Mouse (Mus musculus) lung, postnatal 14 days (tissue): ENCODE results near the gene Arpc2.
A peak's percentile ranks its signal among the peaks of the same experiment; 100 is the strongest.

Experiments
- DNase-seq: peaks from one replicate; pipeline ENCODE4 v3.0.0; 2021

Arpc2 gene

DNA sequence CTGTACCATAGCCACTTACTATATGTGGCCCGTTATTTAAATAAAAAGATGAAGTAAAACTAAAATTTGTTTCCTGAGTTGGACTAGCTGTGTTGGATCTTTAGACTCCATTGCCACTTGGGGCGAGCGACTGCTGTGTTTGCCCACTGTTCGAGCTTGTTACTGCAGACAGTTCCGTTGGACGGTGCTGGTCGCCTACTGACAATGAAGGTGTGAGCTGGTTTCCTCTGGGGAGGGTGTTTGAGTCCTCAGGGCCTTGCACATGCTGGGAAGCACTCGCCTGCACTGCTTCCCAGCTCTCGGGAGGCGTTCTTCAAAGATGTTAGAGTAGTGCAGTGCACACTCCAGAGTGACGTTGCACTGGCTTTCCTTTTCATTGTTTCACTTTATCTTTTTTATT lies 3.7 kb downstream of the Arpc2 start:
- no peak for DNase-seq

DNA sequence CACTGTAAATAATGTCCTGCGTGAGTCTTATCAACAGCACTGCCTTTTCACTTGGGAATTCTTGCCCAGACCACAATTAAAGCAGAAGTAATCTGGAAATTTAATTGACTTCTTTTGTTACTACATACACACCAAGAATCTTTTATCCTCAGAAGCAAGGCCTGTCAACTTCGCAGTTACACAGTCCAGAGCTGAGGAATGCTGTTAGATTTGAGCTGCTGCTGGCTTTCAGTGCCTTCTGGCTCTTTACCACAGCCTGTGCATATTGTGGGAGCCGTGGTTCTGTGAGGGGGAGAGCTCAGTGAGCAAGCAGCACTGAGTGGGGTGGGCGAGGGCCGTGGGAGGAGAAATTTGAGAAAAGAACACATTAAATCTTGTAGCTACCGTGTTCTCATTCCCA lies 4.4 kb downstream of the Arpc2 start:
- DNase-seq = no peak

DNA sequence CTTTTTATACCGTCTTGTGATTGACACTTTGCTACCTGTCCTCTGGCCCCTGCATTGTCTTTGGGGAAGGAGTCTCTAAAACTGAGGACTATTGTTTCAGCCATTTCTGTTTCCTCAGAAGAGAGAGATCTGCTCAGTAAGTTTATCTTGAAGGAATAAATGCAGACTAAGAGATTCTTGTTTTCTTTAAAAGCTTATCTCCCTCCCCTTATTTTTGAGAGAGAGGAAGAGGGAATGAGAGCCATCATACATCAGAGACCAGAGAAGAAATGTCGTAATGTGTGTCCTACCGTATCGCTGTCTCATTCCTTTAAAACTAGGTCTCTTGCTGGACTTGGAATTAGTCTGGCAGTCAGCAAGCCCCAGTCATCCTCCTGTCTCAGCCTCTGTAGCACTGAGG lies 4.9 kb downstream of the Arpc2 start:
- no peak for DNase-seq

DNA sequence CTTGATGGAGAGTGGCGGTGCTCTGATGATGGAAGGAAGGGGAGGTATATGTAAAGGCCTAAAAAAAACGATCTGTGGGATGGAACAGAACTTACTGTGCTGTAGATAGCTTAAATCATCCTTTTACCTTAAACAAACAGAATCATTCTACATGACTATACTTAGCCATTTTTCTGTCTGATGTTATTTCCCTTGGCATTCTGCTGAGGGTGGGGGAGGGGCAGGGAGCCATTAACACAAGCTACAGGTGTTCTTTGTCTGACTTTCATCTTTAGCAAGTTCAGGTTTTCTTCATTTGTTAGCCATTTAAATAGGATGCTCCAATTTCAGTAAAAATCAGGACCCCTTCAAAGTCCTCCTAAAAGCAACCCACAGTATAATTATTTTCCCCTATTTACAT lies 9.6 kb downstream of the Arpc2 start:
- DNase-seq = no peak

DNA sequence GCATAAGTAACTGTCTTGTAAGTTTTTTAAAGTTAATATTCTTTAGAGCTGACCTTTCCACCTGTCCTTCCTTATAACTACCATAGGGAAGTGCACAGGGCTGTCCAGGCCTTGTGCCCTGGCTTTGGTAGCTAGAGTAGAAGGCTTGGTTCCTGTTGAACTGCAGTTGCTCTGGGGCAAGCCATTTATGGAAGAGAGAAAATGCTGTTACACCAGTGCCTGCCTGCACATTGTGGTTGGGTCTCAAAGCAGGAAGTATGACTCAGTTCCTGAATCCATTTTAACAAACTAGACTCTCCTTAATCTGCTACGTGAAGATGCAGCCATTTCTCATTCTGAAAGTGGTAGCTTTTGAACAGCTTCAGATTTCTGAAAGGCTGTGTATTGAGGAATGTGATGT lies 12.9 kb downstream of the Arpc2 start:
- peak; percentile 49 for DNase-seq

DNA sequence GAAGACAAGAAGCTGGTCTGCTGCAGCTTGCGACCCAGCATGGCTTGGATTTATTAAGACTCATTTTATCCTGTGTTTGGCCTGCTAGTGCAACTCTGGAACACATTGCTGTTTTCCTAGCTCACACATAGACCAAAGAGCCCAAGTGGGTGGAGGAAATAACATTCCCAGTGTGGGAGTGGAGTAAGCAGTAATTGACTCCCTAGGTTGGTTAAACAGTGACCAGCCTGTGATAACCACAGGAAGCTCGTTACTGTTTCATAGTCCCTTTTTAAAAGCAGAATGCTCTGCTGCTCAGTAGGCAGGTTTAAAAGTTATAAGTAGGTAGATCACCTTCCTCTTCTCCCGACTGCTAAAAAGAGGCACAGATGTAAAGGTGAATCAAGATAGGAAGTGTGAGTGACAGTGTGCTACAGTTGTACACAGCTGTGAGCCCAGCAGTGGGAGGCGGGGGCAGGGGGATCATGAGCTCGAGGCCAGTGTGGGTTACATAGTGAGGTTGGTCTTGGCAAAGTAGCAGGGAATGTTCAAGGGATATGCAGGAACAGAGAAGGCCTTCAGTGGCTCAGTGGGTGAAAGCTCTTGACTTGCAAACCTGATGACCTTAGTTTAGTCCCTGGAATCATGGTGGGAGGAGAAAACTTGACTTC lies 13.6 kb downstream of the Arpc2 start:
- no peak for DNase-seq

DNA sequence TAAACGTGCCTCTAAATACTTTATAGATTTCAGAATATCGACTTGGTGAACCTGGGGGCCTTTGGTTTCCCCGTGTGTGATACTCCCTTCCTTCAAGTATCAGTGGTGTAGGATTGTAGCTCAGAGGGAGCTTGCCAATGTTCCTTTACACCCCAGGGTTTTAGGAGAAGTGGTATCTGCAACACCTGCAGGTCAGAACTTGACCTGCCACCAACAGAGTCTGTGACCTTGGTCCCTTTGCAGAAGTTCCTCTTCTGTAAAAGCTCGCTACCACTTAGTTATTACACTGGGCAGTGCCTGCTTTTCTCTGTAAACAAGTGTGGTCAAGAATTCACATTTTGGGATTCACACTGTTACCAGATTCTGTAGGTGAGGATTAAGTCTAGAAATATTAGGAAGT lies 14.2 kb downstream of the Arpc2 start:
- DNase-seq = no peak

DNA sequence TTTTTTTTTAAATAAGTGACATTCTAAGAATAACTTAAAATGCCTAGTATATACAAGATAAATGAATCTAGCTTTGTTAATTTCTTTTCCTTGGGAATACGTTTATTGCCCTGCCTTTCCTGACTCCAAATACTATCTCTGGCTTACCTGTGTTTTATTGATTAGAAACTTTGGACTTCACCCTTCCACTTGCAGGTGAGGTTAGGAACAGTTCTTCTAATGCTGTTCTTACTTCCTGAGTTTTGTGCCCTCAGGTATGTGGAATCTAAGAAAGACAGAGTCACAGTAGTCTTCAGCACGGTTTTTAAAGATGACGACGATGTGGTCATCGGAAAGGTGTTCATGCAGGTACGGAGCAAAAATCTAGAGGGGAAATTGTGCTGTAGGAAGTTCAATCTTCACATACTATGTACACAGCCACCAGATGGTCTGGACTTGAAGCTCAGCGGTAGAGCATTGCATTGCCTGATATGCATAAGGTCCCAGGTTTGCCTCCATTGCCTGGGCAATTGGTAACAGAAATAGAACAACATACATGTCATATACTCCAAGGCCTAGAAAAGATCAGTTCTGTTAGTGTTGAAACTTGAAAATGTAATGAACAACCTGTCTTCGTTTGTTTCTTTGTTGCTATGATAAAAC lies 19.9 kb downstream of the Arpc2 start:
- DNase-seq = no peak

DNA sequence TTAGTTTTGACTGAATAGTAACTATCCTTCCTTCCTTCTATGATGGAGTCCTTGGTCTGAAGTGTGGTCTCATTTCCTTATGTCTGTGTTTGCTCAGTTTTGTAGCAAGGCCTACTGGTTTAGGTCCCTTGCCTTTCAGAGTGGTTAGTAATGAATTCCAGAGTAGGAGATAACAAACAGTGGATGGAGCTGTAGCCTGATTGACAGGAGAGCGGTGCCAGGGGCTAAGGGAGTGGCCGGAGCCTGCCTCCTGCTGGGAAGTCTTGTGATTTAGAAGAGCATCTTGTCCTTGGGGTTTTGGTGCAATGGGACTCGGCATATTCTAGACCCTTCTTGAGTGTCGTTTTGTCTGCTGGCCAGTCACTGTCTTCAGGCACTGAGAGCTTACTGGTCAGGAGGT lies 20.9 kb downstream of the Arpc2 start:
- no peak for DNase-seq

DNA sequence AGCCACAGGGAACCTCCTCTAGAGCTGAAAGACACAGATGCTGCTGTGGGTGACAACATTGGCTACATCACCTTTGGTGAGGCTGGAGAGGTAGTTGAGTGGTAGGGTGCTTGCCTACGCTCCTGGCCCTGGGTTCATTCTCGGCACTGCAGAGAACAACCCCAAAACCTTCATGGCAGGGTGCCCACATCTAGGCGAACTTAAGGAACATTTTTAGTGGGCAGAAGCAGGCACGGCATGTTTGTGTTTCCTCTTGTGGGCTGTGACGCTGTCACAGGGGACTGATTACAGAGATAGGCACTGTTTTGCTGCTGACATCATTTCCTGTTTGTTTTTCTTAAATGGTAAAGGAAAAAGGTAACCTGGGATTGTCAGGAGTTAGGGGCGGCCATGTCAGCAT lies 26.6 kb downstream of the Arpc2 start:
- no peak for DNase-seq

DNA sequence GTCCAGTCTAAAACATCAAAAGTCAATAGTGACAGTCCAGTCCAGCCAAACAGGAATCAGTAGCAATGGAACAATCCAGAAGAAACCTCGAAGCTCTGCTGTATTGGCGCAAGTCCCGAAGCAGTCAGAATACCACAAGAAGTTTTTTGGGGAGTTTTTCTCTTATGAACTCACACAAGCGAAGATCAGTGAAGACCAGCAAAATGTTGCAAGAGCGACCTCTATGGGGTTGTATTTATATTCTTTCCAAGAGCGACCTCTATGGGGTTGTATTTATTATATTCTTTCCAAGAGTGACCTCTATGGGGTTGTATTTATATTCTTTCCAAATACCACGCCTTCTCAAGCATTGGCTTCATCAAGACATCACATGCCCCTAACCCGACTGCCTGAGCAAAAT lies 32.9 kb downstream of the Arpc2 start:
- DNase-seq = no peak

DNA sequence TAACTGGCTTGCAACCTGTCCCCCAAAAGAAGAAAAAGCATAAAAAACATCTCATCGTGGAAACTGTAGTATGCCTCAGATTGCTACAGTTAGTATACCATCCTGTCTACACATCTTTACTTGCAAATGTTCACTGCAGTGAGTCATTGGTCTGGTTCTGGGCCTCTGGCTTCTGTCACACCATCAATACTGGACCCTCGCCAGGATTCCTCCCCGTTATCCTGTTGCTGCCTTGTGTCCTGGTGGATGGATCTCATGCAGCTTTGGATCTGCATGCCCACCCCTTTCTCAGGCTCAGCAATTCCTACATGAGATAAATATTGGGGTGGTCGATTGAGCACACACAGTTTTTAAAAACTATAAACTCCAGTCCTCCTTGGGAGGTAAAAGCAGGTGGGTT lies 35.8 kb downstream of the Arpc2 start:
- DNase-seq = no peak

DNA sequence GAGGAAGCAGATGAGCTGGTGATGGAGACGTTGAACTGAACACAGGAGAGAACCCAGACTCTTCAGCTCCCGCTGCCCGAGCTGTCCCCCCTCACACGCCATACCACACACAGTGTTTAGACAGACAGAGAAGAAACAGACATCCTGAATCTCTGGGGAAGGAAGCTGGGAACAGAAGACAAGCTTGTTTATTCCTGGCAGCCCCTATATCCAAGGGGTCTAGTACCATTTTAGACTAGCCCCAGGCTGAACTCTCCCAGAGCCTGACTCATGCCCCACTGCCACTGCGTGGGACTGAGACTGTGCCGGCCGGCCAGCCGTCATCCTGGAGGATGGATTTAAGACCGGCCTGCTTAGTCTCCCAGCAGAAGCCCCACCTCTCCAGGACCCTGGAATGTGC lies 39.1 kb downstream of the Arpc2 start:
- no peak for DNase-seq

DNA sequence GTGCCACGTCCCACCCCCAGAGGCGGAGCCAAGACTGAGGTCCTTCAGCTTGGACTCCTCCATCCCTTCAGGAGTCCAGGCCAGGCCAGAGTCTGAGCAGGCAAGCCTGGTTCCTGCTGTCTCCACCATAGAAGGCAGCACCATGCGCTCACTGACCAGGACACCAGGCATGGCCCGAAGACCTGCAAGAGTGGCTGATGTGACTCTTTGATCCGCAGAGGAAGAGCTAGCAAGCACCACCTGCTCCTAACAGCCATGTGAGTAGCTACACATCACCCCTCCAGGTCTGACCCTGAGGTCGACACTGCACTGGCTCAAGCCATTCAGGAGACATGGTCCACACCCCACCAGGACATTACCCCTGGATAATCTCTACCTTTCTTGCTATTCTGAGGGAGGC lies 41.2 kb downstream of the Arpc2 start:
- DNase-seq = no peak

DNA sequence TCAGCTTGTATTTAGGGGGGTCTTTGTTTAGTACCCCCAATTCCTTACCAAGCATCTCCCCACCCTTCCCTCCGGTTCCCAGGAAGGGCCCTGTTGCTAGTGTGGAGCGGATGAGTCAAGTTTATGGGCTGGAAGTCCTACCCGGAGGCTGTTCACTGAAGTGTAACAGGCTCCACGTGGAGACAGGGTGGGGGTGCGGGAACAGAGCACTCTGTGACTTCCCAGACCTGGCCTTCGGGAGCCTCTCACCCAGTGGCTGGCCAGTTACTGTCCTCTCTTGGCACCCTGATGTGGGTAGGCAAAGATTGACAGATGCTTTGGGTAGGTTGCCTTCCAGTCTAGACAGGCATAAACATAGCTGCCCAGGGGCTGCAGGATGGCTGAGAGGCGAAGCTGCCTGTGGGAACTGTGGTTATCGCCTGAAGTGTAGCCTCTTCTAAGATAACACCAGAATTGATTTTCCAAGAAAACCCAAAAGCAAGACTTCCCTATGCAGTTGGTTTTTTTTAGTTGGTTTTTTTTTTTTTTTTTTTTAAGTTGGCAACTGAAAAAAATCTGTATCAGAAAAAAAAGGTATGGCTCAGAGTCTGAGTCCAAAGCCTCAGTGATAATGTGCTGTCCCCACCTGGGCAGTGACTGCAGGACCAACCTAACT lies 42.1 kb downstream of the Arpc2 start:
- DNase-seq = no peak

DNA sequence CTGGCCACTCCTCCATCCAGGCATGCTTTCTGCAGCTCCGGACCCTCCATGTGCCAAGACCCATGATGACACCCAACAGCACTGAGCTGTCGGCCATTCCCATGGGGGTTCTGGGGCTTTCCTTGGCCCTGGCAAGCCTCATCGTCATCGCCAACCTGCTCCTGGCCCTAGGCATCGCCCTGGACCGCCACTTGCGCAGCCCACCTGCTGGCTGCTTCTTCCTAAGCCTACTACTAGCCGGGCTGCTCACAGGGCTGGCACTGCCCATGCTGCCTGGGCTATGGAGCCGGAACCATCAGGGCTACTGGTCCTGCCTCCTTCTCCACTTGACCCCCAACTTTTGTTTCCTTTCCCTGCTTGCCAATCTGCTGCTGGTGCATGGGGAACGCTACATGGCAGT lies 42.7 kb downstream of the Arpc2 start, which contains the start of gene Gpbar1:
Gpbar1 (plus strand) TSS at position 13 of the 400 bp plus-strand sequence.
- DNase-seq = no peak

DNA sequence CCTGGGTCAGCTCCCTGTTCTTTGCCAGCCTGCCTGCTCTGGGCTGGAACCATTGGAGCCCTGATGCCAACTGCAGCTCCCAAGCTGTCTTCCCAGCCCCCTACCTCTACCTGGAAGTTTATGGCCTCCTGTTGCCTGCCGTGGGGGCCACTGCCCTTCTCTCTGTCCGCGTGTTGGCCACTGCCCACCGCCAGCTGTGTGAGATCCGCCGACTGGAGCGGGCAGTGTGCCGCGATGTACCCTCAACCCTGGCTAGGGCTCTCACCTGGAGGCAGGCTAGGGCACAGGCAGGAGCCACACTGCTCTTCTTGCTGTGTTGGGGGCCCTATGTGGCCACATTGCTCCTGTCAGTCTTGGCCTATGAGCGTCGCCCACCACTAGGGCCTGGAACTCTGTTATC lies 43.1 kb downstream of the Arpc2 start:
- no peak for DNase-seq

DNA sequence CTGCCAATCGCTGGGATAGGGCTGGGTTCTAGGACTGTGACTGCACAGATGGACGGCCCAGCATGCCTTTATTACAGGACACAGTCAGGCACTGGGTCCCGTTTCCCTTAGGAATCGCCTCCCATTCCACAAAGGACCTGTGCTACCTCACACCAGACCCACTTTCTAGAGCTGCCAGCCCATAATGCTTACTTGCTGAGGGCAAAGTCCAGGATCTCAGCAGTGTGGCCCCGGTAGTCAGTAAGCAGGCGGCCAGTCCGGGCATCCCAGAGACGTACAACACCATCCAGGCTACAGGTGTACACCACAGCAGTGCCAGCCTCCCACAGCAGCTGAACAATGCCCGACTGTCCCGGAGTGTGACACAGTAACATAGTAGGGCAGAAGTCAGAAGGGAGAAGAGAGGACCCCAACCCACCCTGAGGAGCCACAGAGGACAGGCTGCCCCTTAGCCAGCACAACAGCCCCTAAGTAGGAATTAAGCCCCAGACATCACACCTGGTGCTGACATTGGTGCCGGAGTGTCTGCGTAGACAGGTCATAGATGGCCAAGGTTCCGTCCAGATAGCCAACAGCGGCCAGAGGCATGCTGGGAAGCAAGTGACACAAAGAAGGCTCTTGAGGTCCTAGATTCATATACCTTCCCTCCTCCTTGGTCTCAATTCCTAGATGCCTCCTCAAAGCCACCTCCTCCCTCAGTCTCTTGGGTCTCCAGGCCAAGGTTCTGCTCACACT lies 44.9 kb downstream of the Arpc2 start:
- DNase-seq = no peak

DNA sequence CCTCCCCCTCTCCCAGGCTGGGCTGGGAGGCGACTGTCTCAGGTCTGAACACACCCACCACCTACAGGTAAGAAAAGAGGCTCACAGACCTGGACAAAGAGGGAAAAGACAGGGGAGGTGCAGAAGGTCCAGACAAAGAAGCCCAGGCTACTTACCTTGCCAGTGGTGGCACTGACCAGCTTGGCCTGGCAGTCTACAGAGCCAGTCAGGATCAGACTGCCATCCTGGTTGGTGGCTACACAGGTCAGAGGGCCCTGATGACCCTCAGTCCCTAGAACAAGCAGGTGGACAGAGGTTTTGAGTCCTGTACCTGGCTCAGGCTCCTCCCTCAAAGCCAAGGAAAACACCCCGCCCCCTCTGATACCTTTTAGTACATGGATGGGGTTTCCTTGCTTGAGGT lies 45.5 kb downstream of the Arpc2 start:
- no peak for DNase-seq

DNA sequence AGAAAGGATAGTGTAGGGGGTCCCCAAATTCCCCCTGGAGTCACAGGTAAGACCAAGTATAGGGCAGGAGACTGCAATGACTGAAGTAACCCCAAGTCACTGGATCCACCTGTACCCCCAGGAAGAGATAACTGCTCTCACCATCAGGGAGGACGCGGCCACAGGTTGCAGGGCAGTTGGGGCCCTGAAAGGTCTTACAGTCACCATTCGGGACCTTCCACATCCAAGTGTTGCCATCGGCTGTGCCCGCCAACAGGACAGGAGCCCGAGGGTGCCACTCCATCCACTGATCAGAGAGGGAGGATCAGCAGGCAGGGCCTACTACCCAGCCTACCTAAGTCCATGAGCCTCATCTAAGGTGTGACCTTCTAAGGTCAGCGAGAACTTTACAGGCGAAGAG lies 46.0 kb downstream of the Arpc2 start:
- DNase-seq = no peak

DNA sequence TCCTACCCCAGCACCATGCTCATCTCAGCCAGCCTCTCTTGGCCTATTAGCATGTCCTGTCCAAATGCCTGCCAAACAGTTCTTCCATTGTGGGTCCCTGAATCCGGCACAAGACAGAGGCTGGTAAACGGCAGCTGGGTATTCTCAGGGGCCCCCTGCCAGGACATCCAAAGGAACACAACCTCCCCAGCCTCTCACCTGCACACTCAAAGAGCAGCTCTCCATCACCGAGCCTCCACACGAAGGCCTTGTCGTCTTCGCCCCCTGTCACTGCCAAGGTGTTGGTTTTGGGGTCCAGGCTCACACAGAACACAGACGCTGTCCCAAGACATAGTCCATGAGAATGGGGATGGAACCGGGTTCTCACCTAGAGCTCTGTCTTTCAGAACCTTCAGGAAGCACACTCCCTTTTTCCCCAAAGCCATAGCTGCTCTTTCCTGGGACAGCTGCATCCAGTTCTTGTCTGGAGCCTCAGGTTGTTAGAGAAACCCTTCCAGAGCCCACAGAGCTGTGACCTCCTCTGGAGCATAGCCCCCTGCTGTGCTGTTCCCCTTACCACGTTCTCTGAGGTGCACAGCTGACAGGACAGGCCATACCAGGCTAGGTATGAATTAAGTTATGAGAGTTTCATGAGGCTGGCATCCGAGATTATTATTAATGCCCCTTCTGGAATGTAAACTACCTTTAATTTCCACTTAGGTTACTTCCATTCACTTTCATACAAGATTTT lies 47.2 kb downstream of the Arpc2 start:
- DNase-seq = no peak

DNA sequence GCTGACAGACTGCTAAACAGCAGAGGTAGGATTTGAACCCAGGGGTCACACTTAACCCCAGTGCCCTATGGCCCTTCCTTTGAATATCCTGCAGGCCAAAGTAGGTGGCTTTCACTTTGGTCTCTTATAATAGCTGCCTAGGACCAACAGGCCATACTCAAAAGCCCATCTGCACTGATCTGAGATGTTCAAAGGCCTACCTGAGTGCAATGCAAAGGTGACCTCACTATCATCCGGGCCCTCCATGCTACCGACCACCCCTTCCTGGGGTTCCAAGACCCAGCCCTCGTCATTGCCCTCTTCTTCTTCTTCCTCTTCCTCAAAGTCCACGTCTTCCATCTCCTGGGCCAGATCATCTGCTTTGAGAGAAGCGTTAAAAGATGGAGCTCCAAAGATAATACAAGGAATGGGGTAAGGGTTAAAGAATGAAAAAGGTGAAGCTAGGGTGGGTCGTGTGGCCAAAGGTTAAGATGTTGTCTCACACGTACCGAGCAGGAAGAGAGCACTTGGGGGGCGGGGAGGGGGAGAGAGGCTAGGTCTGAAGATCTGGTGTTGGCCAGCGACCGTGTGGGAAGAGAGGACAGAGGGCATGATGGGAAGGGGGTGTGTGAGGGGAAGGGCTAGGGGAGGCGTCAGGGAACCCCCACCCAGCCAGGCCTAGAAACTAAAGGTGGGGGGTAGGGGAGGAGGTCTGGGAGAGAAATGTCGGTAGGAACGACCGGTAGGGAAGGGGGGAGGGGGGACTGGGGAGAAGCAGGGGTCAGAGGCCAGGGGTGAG lies 48.0 kb downstream of the Arpc2 start:
- DNase-seq = peak; percentile 54
